Mouse (Mus musculus) B cell, adult 2 months (primary cell): Measurements from ENCODE around the gene Rpp25l.
"Not testable (repeated sequence)": the region's sequence is repeated elsewhere in the genome, so short reads cannot be mapped to it uniquely, and the experiment has no call there.

Source experiments
- DNase-seq, 2 experiments: peaks; one replicate each; pipeline ENCODE4 v3.0.0; 2022

The Rpp25l gene

GRCm38 (mm10) chr4:41696452-41696851 is 16.9 kb downstream of the Rpp25l start:
- DNase-seq = not testable (repeated sequence)

GRCm38 (mm10) chr4:41695800-41696199 is 17.5 kb downstream of the Rpp25l start:
- not testable (repeated sequence) for DNase-seq

- DNase-seq = not testable (repeated sequence)
Measured at GRCm38 (mm10) chr4:41693511-41693910, 19.8 kb downstream of the Rpp25l start.

- DNase-seq = not testable (repeated sequence)
Measured at GRCm38 (mm10) chr4:41690014-41690413, 23.3 kb downstream of the Rpp25l start.

GRCm38 (mm10) chr4:41688562-41688961 is 24.8 kb downstream of the Rpp25l start:
- not testable (repeated sequence) for DNase-seq

GRCm38 (mm10) chr4:41685882-41686492 is 27.3 kb downstream of the Rpp25l start:
- DNase-seq = not testable (repeated sequence)

GRCm38 (mm10) chr4:41684931-41685453 is 28.3 kb downstream of the Rpp25l start:
- DNase-seq = not testable (repeated sequence)

GRCm38 (mm10) chr4:41684131-41684930 is 29.0 kb downstream of the Rpp25l start:
- DNase-seq = not testable (repeated sequence)

- not testable (repeated sequence) for DNase-seq
Measured at GRCm38 (mm10) chr4:41683303-41683702, 30.0 kb downstream of the Rpp25l start.

GRCm38 (mm10) chr4:41682789-41683188 is 30.5 kb downstream of the Rpp25l start:
- no peak for DNase-seq

- DNase-seq = no peak
Measured at GRCm38 (mm10) chr4:41681947-41682346, 31.4 kb downstream of the Rpp25l start.

GRCm38 (mm10) chr4:41681176-41681575 is 32.2 kb downstream of the Rpp25l start:
- no peak for DNase-seq

GRCm38 (mm10) chr4:41679291-41679690 is 34.0 kb downstream of the Rpp25l start:
- DNase-seq = no peak

GRCm38 (mm10) chr4:41678863-41679262 is 34.5 kb downstream of the Rpp25l start:
- DNase-seq = no peak

GRCm38 (mm10) chr4:41677006-41677629 is 36.2 kb downstream of the Rpp25l start:
- no peak for DNase-seq

- no peak for DNase-seq
Measured at GRCm38 (mm10) chr4:41676248-41677005, 36.9 kb downstream of the Rpp25l start.

GRCm38 (mm10) chr4:41673186-41673585 is 40.1 kb downstream of the Rpp25l start:
- DNase-seq = no peak

GRCm38 (mm10) chr4:41672522-41672963 is 40.8 kb downstream of the Rpp25l start:
- no peak for DNase-seq

GRCm38 (mm10) chr4:41671963-41672480 is 41.3 kb downstream of the Rpp25l start:
- DNase-seq = no peak

- DNase-seq = no peak
Measured at GRCm38 (mm10) chr4:41671500-41671899, 41.8 kb downstream of the Rpp25l start.

- DNase-seq = no peak
Measured at GRCm38 (mm10) chr4:41670836-41671235, 42.5 kb downstream of the Rpp25l start.

GRCm38 (mm10) chr4:41666646-41667045 is 46.7 kb downstream of the Rpp25l start:
- no peak for DNase-seq
